Mouse (Mus musculus) liver, embryonic 14.5 days (tissue): ENCODE data around the gene Fras1.

ENCODE experiments used
- CTCF ChIP-seq: IDR thresholded peaks from 2 replicates; pipeline ENCODE4 v1.5.1; 2016; ENCODE audit warnings: antibody characterized with exemption, low read depth, control low read depth
- EP300 ChIP-seq: IDR thresholded peaks from 2 replicates; pipeline ENCODE4 v1.6.1; 2016; ENCODE audit warnings: antibody characterized with exemption, low read depth

GRCm38 (mm10) chr5:96804304-96804703 lies 430.5 kb downstream of the Fras1 start:
- TF ChIP-seq CTCF (no peak), EP300 (no peak)
